Mouse (Mus musculus): ENCODE measurements around the gene Scd3.

DNA sequence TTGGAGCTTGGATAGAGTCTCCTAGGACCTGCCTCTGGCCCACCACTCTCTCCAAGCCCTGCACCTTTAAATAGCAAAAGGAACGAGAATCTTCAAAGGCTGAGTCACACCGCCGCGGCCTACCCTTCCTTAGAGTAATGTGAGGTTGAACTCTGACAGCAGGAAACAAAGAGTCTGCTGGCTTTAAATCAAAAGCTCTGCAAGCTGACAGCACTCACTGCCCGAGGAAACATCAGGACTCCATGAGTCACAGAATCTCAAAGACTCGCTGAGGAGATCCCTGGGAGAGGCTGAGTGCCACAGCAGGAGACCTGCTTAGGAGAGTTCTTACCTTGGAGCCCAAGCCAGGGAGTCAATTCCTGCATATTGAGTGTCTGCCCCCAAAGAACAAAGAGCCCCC is 77.7 kb downstream of the Scd3 start:
- TF ChIP-seq CTCF (IDR thresholded peaks at IDR 0.05; ENCODE audit: low read depth) (no peak), EP300 (IDR thresholded peaks at IDR 0.05; ENCODE audit: low read depth) (no peak)

Data from heart, postnatal 0 days (tissue).